Mouse (Mus musculus) R1 (cell line): Measurements from ENCODE around the gene Mup12.
"Not testable (repeated sequence)": the region's sequence is repeated elsewhere in the genome, so short reads cannot be mapped to it uniquely, and the experiment has no call there.

Source experiments
- DNase-seq: peaks from one replicate; pipeline ENCODE4 v3.0.0-alpha.2; 2018; ENCODE audit warnings: low read depth, low spot score

Mup12 gene

DNA sequence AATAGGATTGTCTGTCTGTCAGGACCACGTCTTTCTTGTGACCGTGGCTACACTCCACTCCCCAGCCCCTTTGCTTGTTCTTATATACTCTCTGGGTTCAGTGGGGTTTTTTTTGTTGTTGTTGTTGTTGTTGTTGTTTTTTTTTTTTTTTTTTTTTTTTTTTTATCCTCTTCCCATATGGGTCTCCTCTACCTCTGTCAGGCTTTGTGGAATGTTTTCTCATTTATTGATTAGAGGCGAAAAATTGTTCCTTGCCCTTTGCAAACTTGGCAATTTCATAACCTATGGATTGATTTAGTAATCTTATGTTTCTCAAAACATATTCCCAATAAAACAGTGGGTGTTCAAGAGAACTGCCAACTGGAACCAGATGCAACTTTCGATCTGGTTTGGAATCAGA is at the start of gene Mup12:
Gene Mup12, minus strand, starts transcription at position 101 of the 400 bp plus-strand sequence.
- DNase-seq: not testable (repeated sequence)
